Mouse (Mus musculus) bone marrow macrophage, adult 2 months (primary cell): Measurements from ENCODE around the gene Pum1.

ENCODE experiments used
- CTCF ChIP-seq: IDR thresholded peaks from 2 replicates; pipeline ENCODE4 v1.5.1; 2012; ENCODE audit warnings: low read depth, mild to moderate bottlenecking, low read length, moderate library complexity
- POLR2A ChIP-seq: IDR thresholded peaks from 2 replicates; pipeline ENCODE4 v1.6.1; 2012; ENCODE audit warnings: mild to moderate bottlenecking, low read depth, low read length, borderline replicate concordance

- no peak for TF ChIP-seq POLR2A
- TF ChIP-seq CTCF, result no peak
These were observed 30.8 kb downstream of the Pum1 start for GRCm38 (mm10) chr4:130693936-130694335.
